Mouse (Mus musculus): ENCODE measurements around the gene Krt27.

DNA sequence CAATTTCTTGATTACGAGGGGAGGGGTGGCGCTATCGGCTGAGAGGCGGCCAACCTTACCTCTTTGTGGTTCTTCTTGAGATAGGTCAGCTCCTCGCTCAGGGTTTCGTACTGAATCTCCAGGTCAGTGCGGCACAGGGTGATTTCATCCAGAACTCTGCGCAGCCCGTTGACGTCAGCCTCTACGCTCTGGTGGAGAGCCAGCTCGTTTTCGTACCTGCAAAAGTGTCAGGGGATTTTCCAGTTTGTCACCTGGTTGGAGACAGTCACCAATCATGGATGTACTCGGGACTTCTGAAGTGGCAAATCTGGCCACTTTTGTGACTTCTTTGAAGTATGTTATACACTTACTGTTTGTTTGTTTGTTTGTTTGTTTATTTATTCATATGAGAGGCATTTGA, 29.8 kb downstream of the Krt27 start:
- no peak for TF ChIP-seq CTCF (IDR thresholded peaks at IDR 0.05; ENCODE audit: extremely low read depth, insufficient read depth, insufficient read length, insufficient replicate concordance)
- no peak for TF ChIP-seq POLR2A (IDR thresholded peaks at IDR 0.05; ENCODE audit: low read depth, low read length)

Measured in spleen, adult 2 months (tissue).